9 mouse cellular contexts compared by ENCODE assay signal in the genomic region with DNA sequence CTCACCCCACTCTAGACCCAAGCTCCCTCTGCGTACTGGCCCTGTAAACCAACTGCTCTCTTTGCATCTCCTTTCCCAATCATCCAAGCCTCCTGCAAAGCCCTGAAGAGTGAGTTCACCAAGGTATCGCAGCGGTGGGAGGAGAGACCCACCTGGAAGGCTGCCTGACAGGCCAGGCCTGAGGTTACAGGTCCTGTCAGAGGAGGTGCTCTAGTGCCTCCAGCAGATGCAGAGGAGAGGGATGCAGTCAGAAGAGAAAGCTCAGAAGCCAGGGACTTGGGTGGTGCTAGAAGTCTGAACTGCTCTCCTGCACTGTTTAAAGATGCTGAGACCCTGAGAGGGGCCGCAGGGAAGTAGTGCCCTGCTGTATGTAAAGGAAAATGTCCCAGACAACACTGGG. TPM values are rescaled to one million over a fixed set of nuclear protein-coding genes. Genes with fewer than 3 reads are reported as not detected.
DNase-seq lines count a peak whose midpoint lies in the region; ATAC-seq and TF ChIP-seq lines count a peak whose summit lies in the region.
"Had no signal": no experiment of that assay in that cellular context is flagged by ENCODE, and none has a peak within 500 bp of the region (broad histone marks: within the 10 kb centered on the region; RNA-seq: fewer than 3 reads in every experiment).

No protein-coding gene starts in this region.

- intact Hi-C loops in gastrocnemius, postnatal 36 days (cut with DNase I): no loop called here

- ATAC-seq in lung, embryonic 14.5 days (ENCODE audit: insufficient read depth): no peak
- ATAC-seq in forebrain, embryonic 16.5 days: no peak
- no peak for ATAC-seq in limb, embryonic 14.5 days (ENCODE audit: low FRiP score, low read depth)
- ATAC-seq in neural tube, embryonic 15.5 days (ENCODE audit: low FRiP score): no peak

- DNase-seq in lung, embryonic 14.5 days: no peak
- no peak for DNase-seq in lung, adult 18-20 months
- DNase-seq in limb, embryonic 14.5 days (ENCODE audit: low spot score): no peak
- no peak for DNase-seq in gastrocnemius, postnatal 36 days
- DNase-seq in thymus, postnatal 14 days: no peak
- no peak for DNase-seq in kidney, postnatal 14 days

- no peaks in the 10 kb centered on the region for H3K27me3 ChIP-seq in lung, embryonic 14.5 days (ENCODE audit: insufficient read depth, low read length)
- no peaks in the 10 kb centered on the region for H3K27me3 ChIP-seq in forebrain, embryonic 16.5 days (replicated peaks; ENCODE audit: control insufficient read depth, insufficient read depth, low read length)
- no peaks in the 10 kb centered on the region for H3K27me3 ChIP-seq in limb, embryonic 14.5 days (ENCODE audit: control insufficient read depth, insufficient read depth, low read length)
- no peaks in the 10 kb centered on the region for H3K27me3 ChIP-seq in neural tube, embryonic 15.5 days (replicated peaks)

- H3K27ac ChIP-seq in lung, embryonic 14.5 days (ENCODE audit: low read depth): no peak overlapping the region
- H3K27ac ChIP-seq in forebrain, embryonic 16.5 days (ENCODE audit: low read length): no peak overlapping the region
- H3K27ac ChIP-seq in limb, embryonic 14.5 days (replicated peaks; ENCODE audit: low read depth, low read length): no peak overlapping the region
- no peak overlapping the region for H3K27ac ChIP-seq in neural tube, embryonic 15.5 days (replicated peaks)
- H3K27ac ChIP-seq: left cerebral cortex, adult 2 months had no signal

- H3K9me3 ChIP-seq in lung, embryonic 14.5 days (ENCODE audit: low read depth, low read length): no peaks in the 10 kb centered on the region
- no peaks in the 10 kb centered on the region for H3K9me3 ChIP-seq in forebrain, embryonic 16.5 days (ENCODE audit: control insufficient read depth, low read length)
- no peaks in the 10 kb centered on the region for H3K9me3 ChIP-seq in limb, embryonic 14.5 days (ENCODE audit: control insufficient read depth, low read length)
- no peaks in the 10 kb centered on the region for H3K9me3 ChIP-seq in neural tube, embryonic 15.5 days (replicated peaks)

- TF ChIP-seq POLR2A in limb, embryonic 14.5 days (IDR thresholded peaks at IDR 0.05; ENCODE audit: borderline replicate concordance, extremely low read depth, insufficient read depth, insufficient read length): no peak

- peak overlapping the region; percentile 80; the same call in 1 of the 2 replicates for H3K4me2 ChIP-seq in lung, embryonic 14.5 days
- H3K4me2 ChIP-seq in forebrain, embryonic 16.5 days (ENCODE audit: low read length): 0 out of 2 replicates have a peak overlapping the region, but pooled peaks have one; percentile 6
- no peak overlapping the region; the same call in 1 of the 2 replicates for H3K4me2 ChIP-seq in limb, embryonic 14.5 days (replicated peaks; ENCODE audit: low read depth, low read length, severe bottlenecking)
- peak overlapping the region; percentile 72 for H3K4me2 ChIP-seq in neural tube, embryonic 15.5 days

- no peak overlapping the region for H3K4me3 ChIP-seq in lung, embryonic 14.5 days (ENCODE audit: low read depth, low read length)
- no peak overlapping the region for H3K4me3 ChIP-seq in forebrain, embryonic 16.5 days (replicated peaks; ENCODE audit: low read length)
- H3K4me3 ChIP-seq in limb, embryonic 14.5 days (replicated peaks; ENCODE audit: low read length): no peak overlapping the region; the same call in 1 of the 2 replicates
- no peak overlapping the region for H3K4me3 ChIP-seq in neural tube, embryonic 15.5 days (replicated peaks)

- no peak for TF ChIP-seq CTCF in lung, embryonic 14.5 days (IDR thresholded peaks at IDR 0.05; ENCODE audit: low read depth)

- H3K36me3 ChIP-seq in lung, embryonic 14.5 days (ENCODE audit: insufficient read depth): peaks cover 27% of the 10 kb centered on the region
- H3K36me3 ChIP-seq in forebrain, embryonic 16.5 days (ENCODE audit: control insufficient read depth, insufficient read depth): peaks cover 11% of the 10 kb centered on the region; the same call in 1 of the 2 replicates
- H3K36me3 ChIP-seq in limb, embryonic 14.5 days (ENCODE audit: control insufficient read depth, insufficient read depth, low read length): peaks cover 32% of the 10 kb centered on the region
- peaks cover 35% of the 10 kb centered on the region for H3K36me3 ChIP-seq in neural tube, embryonic 15.5 days

- H3K4me1 ChIP-seq in lung, embryonic 14.5 days (ENCODE audit: insufficient read depth): peaks cover 12% of the 10 kb centered on the region
- peaks cover 30% of the 10 kb centered on the region for H3K4me1 ChIP-seq in forebrain, embryonic 16.5 days (replicated peaks; ENCODE audit: control insufficient read depth, insufficient read depth, low read length)
- peaks cover 29% of the 10 kb centered on the region for H3K4me1 ChIP-seq in limb, embryonic 14.5 days (ENCODE audit: control insufficient read depth, insufficient read depth, low read length)
- peaks cover 45% of the 10 kb centered on the region for H3K4me1 ChIP-seq in neural tube, embryonic 15.5 days

- peak overlapping the region; percentile 36; the same call in 1 of the 2 replicates for H3K9ac ChIP-seq in lung, embryonic 14.5 days
- H3K9ac ChIP-seq in forebrain, embryonic 16.5 days (replicated peaks; ENCODE audit: low read depth, low read length): no peak overlapping the region
- H3K9ac ChIP-seq in limb, embryonic 14.5 days (ENCODE audit: low read depth, low read length, severe bottlenecking): peak overlapping the region; percentile 31; the same call in 1 of the 2 replicates
- H3K9ac ChIP-seq in neural tube, embryonic 15.5 days (replicated peaks): peak overlapping the region; percentile 21

- 86% methylated on average over 4 of the region's 4 CpGs for WGBS in lung, embryonic 14.5 days
- 91% methylated on average over 4 of the region's 4 CpGs for WGBS in forebrain, embryonic 16.5 days
- WGBS in limb, embryonic 14.5 days: 94% methylated on average over 4 of the region's 4 CpGs
- 89% methylated on average over 4 of the region's 4 CpGs for WGBS in neural tube, embryonic 15.5 days

RNA-seq across cellular contexts. Expression of gene Ppp1r12c, which starts 2.4 kb away (rescaled TPM):
- 54.3 TPM in 2 replicates for polyA plus RNA-seq in lung, embryonic 14.5 days (2014; fragmentation: Nextera tagmentation; extraction: Ambion mirVana)
- polyA plus RNA-seq in forebrain, embryonic 16.5 days (2015; fragmentation: Nextera tagmentation; extraction: Ambion mirVana): 40.6 and 50.0 TPM in 2 replicates
- polyA plus RNA-seq in limb, embryonic 14.5 days (2012; rRNA removed): 89.6 and 103 TPM in 2 replicates
- polyA plus RNA-seq in limb, embryonic 14.5 days (2014; fragmentation: Nextera tagmentation; extraction: Ambion mirVana): 59.1 and 68.6 TPM in 2 replicates
- polyA plus RNA-seq in neural tube, embryonic 15.5 days (2015; fragmentation: Nextera tagmentation; extraction: Ambion mirVana): 38.8 and 44.6 TPM in 2 replicates
- 10 to 100 TPM; 18.3 to 19.4 TPM for total RNA-seq in gastrocnemius, postnatal 36 days (2021)

RNA-seq across cellular contexts. Expression of gene Tnnt1, which starts 17.1 kb away (rescaled TPM):
- polyA plus RNA-seq in lung, embryonic 14.5 days (2014; fragmentation: Nextera tagmentation; extraction: Ambion mirVana): 6.3 and 15.4 TPM in 2 replicates
- polyA plus RNA-seq in forebrain, embryonic 16.5 days (2015; fragmentation: Nextera tagmentation; extraction: Ambion mirVana): 2.1 and 2.6 TPM in 2 replicates
- 99.8 and 238 TPM in 2 replicates for polyA plus RNA-seq in limb, embryonic 14.5 days (2012; rRNA removed)
- polyA plus RNA-seq in limb, embryonic 14.5 days (2014; fragmentation: Nextera tagmentation; extraction: Ambion mirVana): 241 and 300 TPM in 2 replicates
- 22.8 and 29.5 TPM in 2 replicates for polyA plus RNA-seq in neural tube, embryonic 15.5 days (2015; fragmentation: Nextera tagmentation; extraction: Ambion mirVana)
- 100 to 1,000 TPM; 181 to 818 TPM for total RNA-seq in gastrocnemius, postnatal 36 days (2021)

RNA-seq across cellular contexts. Expression of gene Tnni3, which starts 25.0 kb away (rescaled TPM):
- 5.3 and 47.0 TPM in 2 replicates for polyA plus RNA-seq in lung, embryonic 14.5 days (2014; fragmentation: Nextera tagmentation; extraction: Ambion mirVana)
- polyA plus RNA-seq in forebrain, embryonic 16.5 days (2015; fragmentation: Nextera tagmentation; extraction: Ambion mirVana): 1.2 and 1.7 TPM in 2 replicates
- 10.6 and 11.1 TPM in 2 replicates for polyA plus RNA-seq in limb, embryonic 14.5 days (2012; rRNA removed)
- polyA plus RNA-seq in limb, embryonic 14.5 days (2014; fragmentation: Nextera tagmentation; extraction: Ambion mirVana): 2.8 and 2.9 TPM in 2 replicates
- 1.8 and 2.4 TPM in 2 replicates for polyA plus RNA-seq in neural tube, embryonic 15.5 days (2015; fragmentation: Nextera tagmentation; extraction: Ambion mirVana)
- total RNA-seq in gastrocnemius, postnatal 36 days (2021): under 1 TPM; 0.44 to 0.64 TPM

RNA-seq across cellular contexts. Expression of gene Dnaaf3, which starts 33.2 kb away (rescaled TPM):
- polyA plus RNA-seq in lung, embryonic 14.5 days (2014; fragmentation: Nextera tagmentation; extraction: Ambion mirVana): 0.87 and 1.2 TPM in 2 replicates
- 1.4 and 1.6 TPM in 2 replicates for polyA plus RNA-seq in forebrain, embryonic 16.5 days (2015; fragmentation: Nextera tagmentation; extraction: Ambion mirVana)
- 8.3 and 9.5 TPM in 2 replicates for polyA plus RNA-seq in limb, embryonic 14.5 days (2012; rRNA removed)
- polyA plus RNA-seq in limb, embryonic 14.5 days (2014; fragmentation: Nextera tagmentation; extraction: Ambion mirVana): 0.61 and 1.1 TPM in 2 replicates
- polyA plus RNA-seq in neural tube, embryonic 15.5 days (2015; fragmentation: Nextera tagmentation; extraction: Ambion mirVana): 1.8 and 2.1 TPM in 2 replicates
- not detected for total RNA-seq in gastrocnemius, postnatal 36 days (2021)

RNA-seq across cellular contexts. Expression of gene Eps8l1, which starts 38.6 kb away (rescaled TPM):
- polyA plus RNA-seq in lung, embryonic 14.5 days (2014; fragmentation: Nextera tagmentation; extraction: Ambion mirVana): 9.5 and 13.6 TPM in 2 replicates
- polyA plus RNA-seq in forebrain, embryonic 16.5 days (2015; fragmentation: Nextera tagmentation; extraction: Ambion mirVana): 10.1 and 10.9 TPM in 2 replicates
- polyA plus RNA-seq in limb, embryonic 14.5 days (2012; rRNA removed): 6.9 and 10.0 TPM in 2 replicates
- polyA plus RNA-seq in limb, embryonic 14.5 days (2014; fragmentation: Nextera tagmentation; extraction: Ambion mirVana): 1.9 and 6.5 TPM in 2 replicates
- 13.1 and 14.1 TPM in 2 replicates for polyA plus RNA-seq in neural tube, embryonic 15.5 days (2015; fragmentation: Nextera tagmentation; extraction: Ambion mirVana)
- 1 to 10 TPM in 1 of 2 experiments, under 1 TPM in 1; 0.59 to 1.5 TPM for total RNA-seq in gastrocnemius, postnatal 36 days (2021)
